Mouse (Mus musculus) layer of hippocampus, adult 9-11 months (tissue): ENCODE data around the gene Slc28a2.
"Not testable (repeated sequence)": the region's sequence is repeated elsewhere in the genome, so short reads cannot be mapped to it uniquely, and the experiment has no call there.

Experiments used
- DNase-seq: peaks from one replicate; pipeline ENCODE4 v3.0.0; 2022

The Slc28a2 gene

GRCm38 (mm10) chr2:122426200-122426599, at the start of gene Slc28a2:
Gene Slc28a2 (plus strand): TSS chr2:122426477.
- not testable (repeated sequence) for DNase-seq

- peak; percentile 98 for DNase-seq
These were observed 49.0 kb upstream of the Slc28a2 start for GRCm38 (mm10) chr2:122377215-122377674.

GRCm38 (mm10) chr2:122377751-122378246, 48.5 kb upstream of the Slc28a2 start:
- DNase-seq = peak; percentile 78

- peak; percentile 65 for DNase-seq
These were observed 47.6 kb upstream of the Slc28a2 start for GRCm38 (mm10) chr2:122378421-122379291.

- DNase-seq = no peak
These were observed 47.0 kb upstream of the Slc28a2 start for GRCm38 (mm10) chr2:122379292-122379650.

- no peak for DNase-seq
These were observed 45.4 kb upstream of the Slc28a2 start for GRCm38 (mm10) chr2:122380768-122381311.

- DNase-seq = no peak
These were observed 44.8 kb upstream of the Slc28a2 start for GRCm38 (mm10) chr2:122381329-122382103.

- no peak for DNase-seq
These were observed 44.2 kb upstream of the Slc28a2 start for GRCm38 (mm10) chr2:122382121-122382520.

GRCm38 (mm10) chr2:122385095-122385494, 41.2 kb upstream of the Slc28a2 start:
- no peak for DNase-seq

GRCm38 (mm10) chr2:122387135-122387534, 39.1 kb upstream of the Slc28a2 start:
- DNase-seq = not testable (repeated sequence)

- DNase-seq = no peak
These were observed 30.1 kb upstream of the Slc28a2 start for GRCm38 (mm10) chr2:122396150-122396549.

GRCm38 (mm10) chr2:122407607-122408006, 18.7 kb upstream of the Slc28a2 start:
- no peak for DNase-seq

- no peak for DNase-seq
These were observed 17.3 kb upstream of the Slc28a2 start for GRCm38 (mm10) chr2:122408928-122409327.

- not testable (repeated sequence) for DNase-seq
These were observed 368 bp downstream of the Slc28a2 start for GRCm38 (mm10) chr2:122426645-122427044.

- not testable (repeated sequence) for DNase-seq
These were observed 12.6 kb downstream of the Slc28a2 start for GRCm38 (mm10) chr2:122438706-122439482.

- not testable (repeated sequence) for DNase-seq
These were observed 14.2 kb downstream of the Slc28a2 start for GRCm38 (mm10) chr2:122440521-122440920.

- no peak for DNase-seq
These were observed 15.0 kb downstream of the Slc28a2 start for GRCm38 (mm10) chr2:122441000-122441933.

- no peak for DNase-seq
These were observed 24.1 kb downstream of the Slc28a2 start for GRCm38 (mm10) chr2:122450351-122450750.

GRCm38 (mm10) chr2:122452426-122452825, 26.1 kb downstream of the Slc28a2 start:
- DNase-seq = no peak

- peak; percentile 1 for DNase-seq
These were observed 40.6 kb downstream of the Slc28a2 start for GRCm38 (mm10) chr2:122466901-122467300.

GRCm38 (mm10) chr2:122467351-122468013, 41.2 kb downstream of the Slc28a2 start:
- peak; percentile 93 for DNase-seq
